Mouse (Mus musculus): ENCODE data around the gene Smyd3.
A peak's percentile ranks its signal among the peaks of the same experiment; 100 is the strongest.

The Smyd3 gene

DNA sequence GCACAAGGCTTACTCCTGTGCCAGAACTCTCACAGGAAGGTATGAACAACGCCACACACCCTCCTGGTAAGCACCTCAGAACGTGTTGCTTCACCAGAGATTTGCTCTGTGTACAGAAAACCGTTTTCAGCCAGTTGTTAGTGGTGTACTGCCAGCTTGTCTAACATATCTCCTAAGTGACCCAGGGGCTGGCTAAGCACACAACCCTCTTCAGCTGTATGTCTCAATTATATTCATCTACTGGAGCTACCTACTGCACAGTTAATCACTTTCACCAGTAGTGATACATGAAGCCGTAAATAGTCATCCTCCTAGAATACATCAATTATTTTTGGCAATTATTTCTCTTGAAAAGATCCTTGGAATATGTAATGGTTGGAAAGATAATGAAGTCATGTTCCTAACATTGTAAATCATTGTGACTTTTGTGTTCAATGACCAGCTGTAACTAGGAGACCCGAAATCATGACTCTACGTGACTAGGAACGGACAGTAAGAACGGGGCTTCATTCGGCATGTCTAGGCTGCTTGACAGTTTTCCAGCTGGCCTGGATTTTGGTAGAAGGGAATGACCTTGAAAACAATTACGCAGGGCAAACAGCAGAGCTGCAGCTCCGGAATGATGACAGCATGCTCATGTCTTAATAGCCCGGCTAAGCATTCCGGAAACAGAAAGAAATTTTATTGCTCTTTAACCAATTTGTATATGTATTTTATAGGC lies 236.3 kb downstream of the Smyd3 start:
- DNase-seq: no peak

DNA sequence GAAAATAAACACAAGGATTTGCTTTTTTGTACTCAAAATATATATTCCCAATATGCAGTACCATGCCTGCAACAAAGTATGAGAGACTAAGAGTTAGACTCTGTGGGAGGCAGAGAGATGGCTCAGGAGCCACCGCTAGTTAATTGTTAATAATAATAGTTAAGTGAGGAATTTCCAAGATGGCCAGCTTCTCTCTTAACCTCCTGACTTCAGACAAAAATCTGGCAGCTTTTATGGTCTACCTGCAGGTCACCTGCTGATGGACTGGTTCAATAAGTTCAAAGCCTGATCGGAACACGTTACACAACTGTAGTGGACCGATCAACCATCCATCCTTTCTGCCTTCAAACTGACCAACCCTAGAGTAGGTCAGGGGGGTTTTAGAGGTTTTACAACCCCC lies 238.7 kb downstream of the Smyd3 start:
- DNase-seq: no peak

DNA sequence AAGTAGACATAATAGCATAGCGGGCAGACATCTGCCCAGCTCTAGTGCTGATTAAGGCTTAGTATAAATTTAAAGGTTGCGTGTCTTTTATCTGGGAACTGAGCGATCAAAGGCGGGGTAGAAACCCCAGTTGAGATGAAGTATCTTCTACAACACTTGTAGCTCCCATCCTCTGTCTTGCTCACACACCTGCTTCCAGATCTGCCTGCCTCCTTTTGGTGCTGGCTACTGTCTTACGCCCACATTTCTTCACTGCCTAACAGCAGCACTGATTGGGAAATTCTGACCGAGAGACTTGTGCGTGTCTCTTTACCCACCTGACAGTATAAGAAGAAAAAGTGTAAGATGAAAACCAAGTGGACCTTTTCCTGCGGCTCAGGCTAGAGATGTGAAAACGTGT lies 240.5 kb downstream of the Smyd3 start:
- no peak for DNase-seq

DNA sequence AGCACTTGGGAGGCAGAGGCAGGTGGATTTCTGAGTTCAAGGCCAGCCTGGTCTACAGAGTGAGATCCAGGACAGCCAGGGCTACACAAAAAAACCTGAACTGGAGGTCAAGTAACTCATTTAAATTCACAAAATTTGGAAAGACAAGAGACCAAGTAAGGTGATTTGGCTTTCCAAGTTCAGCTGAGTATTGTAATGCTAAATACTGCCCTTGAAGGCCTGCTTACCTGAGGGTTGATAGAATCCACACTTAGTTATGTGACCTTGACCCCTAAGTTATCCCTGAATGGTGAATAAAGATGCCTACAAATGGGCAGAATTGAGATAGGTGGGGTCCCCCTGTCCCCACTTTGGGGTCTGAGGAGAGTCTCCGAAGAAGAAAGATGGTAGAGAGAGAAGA lies 241.0 kb downstream of the Smyd3 start:
- no peak for DNase-seq

DNA sequence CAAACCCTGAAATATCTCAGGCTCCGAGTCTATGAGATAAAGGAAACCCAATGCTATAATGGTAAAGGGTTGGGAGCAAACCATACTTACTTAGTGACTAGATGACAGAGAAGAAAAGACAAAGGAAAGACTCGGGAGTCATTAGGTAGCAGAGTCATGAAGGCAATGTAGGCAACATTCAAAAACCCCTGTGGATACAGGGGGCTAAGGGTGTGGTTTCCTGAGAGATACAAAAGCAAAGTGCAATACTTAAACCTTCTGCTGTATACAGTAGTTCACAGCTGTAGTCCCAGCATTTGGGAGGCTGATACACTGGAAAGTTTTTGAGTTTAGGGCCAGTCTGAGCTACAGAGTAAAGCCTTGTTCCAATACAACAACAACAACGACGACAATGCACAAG lies 244.9 kb downstream of the Smyd3 start:
- DNase-seq: no peak

DNA sequence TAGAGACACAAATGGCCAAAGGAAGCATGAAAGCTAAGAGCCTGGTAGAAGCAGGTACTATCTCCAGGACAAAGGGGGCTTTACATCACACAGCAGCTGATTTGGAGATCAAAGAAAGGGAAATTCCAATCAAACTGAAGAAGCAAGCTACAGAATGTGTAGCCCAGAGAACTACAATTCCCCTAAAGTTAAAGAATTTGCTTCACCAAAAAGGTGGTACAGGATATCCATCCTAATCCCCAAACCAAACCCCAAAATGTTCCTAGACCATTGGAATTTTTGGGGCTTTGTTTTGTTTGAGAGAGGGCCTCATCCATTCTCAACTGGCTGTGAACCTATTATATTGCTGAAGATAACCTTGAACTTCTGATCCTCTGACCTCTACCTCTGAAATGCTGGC lies 245.5 kb downstream of the Smyd3 start:
- no peak for DNase-seq

DNA sequence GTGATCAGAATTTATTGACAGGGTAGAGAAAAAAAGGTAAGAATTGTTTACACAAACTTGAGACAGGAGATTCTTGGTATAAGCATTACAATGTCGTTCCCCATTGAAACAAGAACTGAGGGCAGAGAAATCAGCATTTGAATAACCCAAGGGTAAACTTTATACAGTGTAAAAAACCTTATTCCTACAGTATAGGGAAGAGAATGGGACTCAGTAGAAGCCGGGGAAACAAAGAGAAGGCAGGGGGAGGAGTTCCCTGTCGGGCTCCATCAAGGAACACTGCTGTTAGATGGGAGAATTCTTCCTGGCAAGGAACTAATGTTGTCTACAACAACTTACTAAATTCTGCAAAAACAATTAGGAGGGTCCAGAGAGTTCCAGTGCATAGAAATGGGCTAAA lies 250.9 kb downstream of the Smyd3 start:
- DNase-seq: no peak

DNA sequence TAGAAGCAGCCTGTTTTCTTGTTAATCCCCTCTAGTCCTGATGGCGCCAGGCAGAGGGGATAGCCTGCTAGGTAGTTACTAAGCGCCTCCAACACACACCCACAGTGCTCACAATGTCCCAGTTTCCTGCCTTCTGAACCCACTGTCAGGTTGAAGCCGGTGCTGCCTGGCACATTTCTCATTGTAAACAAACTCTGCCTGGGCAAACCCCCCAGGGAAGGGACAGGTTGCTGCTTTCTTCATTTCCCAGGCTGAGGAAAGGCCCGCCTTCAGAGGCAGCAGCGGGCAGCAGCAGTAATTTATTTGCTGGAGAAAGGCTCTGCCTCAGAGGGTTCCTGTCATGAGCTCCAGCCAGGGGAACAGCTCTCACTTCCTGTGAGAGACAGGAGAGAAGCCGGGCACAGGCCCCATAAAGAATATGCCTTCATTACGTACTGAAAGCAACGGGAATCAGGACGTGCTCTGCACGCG lies 256.3 kb downstream of the Smyd3 start:
- peak; percentile 18 for DNase-seq

DNA sequence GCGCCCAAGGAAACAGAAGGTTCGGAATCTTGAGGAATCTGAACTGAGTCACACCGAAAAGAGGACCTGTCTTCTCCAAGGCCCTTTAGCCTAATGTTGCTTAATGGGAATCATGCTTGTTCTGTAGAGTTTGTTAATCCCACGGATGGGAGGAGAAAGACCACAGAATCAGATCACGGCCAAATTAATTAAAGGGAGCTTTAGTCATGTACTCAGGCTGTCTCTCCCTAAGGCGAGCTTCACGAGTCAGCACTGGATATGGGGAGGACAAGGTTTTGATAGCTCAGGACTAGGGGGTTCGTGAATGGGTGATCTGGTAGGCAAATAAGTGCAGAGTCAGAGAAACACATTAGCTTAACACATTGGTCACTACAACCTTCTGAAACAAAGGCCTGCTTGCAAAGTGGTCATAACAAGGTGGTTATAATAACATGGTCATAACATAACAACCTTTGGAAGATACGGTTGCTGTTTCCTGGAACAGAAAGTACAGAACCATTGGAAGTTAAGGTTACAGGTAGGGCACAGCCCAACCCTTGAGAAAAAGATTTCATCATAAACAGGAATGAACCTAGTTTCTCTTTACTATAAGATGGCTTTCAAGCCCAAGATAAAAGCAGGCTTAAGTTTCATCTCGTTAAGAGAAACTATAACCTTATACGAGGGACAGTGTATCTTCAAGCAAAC lies 261.9 kb downstream of the Smyd3 start:
- no peak for DNase-seq

DNA sequence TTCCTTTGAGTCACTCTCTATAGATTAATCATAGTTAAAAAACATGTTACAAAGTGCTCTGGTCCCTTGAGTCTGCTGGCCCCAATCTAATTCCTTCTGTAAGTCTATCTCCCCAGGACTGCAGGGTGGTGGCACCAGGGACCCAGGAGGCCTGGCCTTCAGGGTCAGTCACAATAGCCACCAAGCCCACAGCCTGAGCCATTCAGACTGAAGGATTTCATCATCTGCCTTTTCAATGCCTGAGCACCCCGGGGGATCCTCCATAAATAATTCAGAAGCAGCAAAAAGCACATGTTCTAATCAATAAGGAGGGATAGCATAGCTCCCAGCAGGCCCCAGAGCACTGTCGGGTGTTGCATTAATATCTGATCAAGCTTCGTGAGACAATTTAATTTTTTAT lies 263.3 kb downstream of the Smyd3 start:
- DNase-seq: no peak

DNA sequence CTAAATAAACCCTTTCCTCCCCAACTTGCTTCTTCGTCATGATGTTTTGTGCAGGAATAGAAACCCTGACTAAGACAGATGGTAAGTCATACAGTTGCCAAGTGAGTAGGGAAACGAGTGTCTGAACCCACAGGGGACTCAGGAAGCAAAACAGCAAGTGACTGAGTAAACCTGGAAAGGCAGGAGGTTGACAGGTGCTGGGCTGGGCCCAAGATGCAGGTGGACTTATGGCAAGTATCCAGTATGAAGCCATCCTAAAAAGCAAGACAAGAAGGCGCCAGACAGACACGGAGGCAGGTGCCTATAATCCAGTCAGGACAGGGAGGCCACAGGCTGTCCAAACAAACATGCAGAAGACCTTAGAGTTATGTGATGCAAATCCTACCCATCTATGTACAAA lies 265.2 kb downstream of the Smyd3 start:
- peak; percentile 40 for DNase-seq

DNA sequence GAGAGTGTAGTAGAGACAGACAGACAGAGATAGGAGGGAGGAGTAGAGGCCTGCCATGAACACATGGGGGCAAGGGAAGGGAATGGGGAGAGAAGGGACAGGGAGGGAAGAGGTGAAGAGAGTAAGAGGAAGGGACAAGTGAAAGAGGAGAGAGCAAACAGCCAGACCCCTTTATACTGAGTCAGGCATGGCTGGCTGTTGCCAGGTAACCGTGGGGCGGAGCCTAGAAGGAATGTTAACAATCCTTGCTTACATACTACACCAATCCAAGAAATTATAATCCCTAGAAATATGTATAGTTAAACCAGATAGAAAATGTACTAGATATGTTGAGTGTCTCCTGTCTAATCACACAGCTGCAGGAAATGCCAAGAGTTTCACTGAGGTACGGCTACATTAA lies 267.5 kb downstream of the Smyd3 start:
- no peak for DNase-seq

DNA sequence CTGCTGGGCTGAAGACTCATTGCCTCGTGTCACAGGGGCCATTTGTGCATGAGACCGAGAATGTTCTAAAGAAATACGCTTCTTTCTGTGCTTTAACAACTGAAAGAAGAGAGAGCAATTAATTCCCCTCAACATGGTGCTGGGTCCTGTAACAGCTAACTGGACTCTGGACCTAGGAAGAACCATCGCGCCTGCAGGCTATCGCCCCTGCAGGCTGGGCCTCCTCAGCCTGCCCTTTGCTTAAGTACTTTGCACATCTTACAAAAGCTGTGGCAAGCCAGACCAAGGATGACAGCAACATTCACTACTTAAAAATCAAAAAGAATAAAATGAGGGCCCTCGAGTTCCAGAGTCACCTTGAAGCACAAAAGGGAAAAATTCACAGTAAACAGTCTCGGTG lies 274.3 kb downstream of the Smyd3 start:
- DNase-seq: no peak

DNA sequence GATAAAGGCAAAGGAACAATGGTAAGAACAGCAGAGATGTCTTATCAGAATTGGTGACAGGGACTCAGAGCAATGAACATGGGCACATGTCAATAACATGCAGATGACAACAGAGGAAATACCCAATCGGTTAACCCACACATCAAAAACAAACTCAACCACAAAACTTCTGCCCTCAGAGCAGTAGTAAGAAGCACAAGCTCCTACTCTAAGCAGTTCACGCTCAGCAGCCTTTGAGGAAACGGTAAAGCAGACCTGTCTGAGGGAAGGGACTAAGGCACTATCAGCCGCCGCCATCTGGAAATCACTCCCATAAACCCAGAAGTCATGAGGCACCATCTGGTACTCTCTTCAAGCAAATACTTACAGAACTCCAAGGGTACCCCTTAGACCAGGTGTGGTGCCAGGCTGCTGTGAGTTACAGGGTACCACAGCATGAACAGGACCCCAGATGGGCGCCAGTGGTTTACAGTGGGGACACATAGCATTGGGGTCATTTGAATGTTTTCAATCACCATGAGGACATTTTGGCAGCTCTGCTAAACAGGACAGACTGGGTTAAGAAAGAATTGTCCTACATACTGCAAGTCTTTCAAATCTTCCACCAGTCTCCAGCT lies 277.1 kb downstream of the Smyd3 start:
- no peak for DNase-seq

DNA sequence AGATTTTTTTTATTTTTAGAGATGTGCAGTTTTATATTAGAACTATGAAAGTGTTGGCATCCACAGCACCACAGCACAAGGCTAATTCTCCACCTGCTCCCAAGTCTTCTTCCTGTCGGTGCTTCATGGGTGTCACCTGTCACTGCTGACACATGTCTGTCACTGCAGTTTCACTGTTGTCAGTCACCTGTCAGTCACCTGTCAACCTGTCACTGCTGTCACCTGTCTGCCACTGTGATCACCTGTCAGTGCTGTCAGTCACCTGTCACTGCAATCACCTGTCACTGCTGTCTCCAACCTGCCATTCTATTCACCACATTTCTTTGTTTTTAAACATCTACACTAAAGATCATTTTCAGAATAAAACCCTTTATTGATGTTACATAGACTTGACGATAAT lies 279.2 kb downstream of the Smyd3 start:
- DNase-seq: no peak

DNA sequence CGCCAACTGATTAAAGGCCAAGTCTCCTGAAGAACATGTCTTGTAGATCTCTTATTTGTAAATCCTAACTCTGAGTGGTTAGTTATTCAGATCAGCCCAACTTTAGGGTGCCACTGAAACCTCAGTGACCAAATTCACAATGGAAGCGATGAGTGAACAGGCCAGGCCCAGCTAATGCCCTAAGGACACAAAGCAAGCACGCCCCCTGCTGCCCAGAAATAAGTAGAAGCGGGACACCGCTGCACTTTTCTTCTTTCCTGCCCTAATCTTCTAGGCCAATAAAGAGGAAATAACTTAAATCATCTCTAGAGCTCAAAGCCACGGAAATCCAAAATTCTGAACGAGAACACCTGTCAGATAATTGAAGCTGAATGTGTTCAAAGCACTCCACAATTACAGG lies 279.9 kb downstream of the Smyd3 start:
- no peak for DNase-seq

DNA sequence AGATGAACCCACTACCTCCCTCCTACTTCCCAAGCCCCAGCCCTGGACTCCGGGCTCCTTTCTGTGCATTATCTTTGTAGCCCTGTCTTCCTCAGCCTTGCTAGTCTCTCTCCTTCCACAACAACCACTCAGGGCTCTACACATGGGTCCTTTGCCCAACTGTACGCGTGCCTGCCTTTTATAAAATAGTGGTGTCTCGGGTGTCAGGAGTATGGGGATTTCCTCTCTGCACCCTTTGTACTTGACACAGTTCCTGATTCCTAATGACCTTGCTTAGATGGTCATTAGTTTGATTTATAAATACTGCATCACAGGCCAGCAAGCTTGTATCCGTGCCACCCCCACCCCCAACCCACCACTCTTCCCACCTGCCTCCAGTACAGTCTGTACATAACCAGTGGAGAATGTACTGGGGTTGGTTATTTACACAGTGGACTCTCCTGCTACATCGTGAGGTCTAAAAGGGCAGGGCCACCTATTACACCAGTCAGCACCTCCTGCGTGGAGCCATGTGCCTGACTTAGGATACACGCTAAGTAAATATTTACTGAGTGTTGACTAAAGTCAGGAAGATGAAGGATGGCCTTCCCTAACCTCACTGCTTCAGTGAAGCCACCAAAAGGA lies 281.5 kb downstream of the Smyd3 start:
- no peak for DNase-seq

DNA sequence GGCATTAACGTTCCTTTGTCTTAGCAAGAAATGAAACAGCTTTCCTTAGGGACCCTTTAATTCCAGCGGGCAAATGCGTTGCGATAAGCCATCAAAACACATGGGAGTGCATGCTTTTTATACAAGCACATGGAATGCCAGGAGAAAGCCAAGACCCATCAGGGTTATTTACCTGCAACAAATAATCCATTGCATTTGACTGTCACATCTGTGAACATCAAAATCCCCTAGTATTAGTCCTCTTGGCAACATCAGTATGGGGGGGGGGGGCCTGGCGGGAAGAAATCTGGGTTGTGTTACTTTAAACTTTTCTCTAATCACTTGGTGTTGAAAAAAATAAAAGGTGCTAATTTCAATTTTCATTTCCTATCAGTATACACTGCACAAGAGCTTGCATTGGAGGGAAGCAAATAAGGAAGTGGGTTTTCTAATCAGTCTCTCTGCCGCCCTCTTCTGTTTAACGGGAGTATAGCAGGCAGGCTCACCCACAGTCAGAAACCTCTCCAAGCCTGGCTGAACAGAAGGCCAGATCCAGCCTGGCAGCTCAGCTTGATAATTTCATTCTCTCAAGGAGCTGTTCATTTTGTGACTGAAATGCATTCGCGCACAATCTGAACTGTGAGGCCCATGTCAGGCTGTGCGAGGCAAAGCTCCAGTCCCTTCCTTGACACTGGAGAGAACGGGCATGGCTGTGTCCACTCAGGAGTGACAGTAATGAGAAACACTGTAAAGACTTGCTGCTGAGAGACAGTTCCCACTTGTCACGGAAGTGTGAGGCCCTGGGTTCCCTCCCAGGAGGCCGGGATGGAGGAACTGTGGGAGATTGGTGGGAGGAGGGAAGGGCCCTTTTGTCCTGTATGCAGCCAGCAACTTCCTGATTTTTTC lies 285.8 kb downstream of the Smyd3 start:
- peak; percentile 81 for DNase-seq

DNA sequence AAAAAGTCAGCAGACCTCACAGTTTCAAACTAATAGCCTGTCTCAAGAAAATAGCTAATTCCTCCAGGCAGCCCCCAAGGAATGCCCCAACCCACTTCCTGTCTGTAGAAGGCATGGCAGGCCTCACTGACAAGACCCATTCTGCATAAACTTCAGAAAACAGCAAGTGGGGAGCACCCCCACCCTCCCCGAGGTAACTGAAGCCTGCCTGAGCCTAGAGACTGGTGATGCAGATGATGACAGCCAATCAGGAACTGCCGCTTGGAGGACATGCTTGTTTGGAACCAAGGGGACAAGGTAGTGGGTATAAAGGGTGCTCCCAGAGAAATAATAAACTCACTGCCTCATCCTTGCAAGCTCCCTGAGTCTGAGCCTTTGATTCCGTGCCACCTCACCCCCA lies 288.3 kb downstream of the Smyd3 start:
- DNase-seq: no peak

DNA sequence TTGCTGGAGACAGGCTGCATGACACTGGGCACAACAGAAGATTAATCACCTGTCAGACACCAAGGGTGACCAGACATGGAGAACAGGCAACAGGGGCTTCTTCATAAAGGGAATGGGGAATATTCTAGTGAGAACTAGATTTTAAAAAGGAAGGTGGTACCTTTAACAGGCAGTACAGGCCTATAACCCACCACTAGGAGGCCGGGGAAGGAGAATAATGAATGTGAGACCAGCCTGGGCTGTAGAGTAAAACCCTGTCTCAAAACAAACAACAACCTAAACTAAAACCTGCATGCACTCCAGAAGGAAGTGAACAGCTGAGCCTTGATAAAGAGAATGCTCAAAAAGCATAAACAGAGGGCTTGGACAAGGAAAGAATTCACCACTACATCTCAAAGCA lies 297.6 kb downstream of the Smyd3 start:
- DNase-seq: no peak

DNA sequence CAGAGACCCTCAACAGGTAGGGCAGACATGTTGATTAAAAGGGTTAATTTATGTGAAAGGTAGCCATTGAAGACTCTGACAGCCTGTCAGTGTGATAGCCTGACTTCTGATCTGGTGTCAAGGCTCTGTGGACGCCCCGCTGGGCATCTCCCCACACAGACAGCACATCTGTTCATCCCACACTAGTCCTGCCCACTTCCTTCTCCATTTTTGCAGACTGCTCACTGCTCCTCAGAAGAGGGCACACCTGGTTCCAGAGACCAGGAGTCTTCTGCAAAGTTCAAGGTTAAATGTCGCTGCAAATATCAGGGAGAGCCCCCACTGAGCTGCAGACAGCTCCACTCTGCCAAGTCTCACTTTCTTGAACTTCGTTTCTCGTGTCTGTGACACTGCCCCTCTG lies 299.8 kb downstream of the Smyd3 start:
- DNase-seq: no peak

DNA sequence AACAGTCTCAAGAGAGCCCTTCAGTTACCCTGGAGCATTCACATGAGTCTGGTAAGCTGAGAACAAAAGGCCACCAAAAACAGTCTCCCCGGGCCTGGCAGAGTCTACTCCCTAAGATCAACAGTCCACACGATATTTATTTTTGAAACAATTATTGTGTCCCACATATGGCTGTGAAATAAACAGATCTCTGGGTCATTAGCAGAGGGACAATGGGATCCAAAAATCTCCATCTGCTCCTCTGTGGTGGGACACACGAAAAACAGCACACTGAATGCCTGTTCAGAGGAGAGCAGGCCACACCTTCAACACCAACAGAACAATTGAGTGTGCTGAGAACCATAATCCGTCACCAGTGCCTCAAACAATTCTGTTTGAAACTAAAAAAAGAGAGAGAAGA lies 300.8 kb downstream of the Smyd3 start:
- peak; percentile 9 for DNase-seq

DNA sequence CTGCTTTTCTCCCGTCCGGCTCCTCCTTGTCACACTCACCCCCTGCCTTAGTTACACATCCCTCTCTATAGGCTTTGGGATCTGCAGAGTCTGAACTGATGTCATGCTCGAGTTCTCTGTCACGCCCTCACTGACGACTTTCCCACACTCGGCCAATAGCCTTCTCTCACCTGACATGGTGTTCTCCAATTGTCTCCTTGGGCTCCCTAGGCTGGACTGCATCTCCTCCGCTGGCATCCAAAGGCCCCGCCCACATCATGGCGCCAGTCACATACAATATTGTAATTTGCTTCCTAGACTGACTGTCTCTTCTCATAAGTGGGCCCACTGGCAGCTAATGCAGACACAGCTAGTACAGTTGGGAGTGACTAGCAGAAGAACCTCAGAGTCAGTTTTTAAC lies 304.5 kb downstream of the Smyd3 start:
- no peak for DNase-seq

All from cerebellum, adult 11 months (tissue).